In the genomic region with DNA sequence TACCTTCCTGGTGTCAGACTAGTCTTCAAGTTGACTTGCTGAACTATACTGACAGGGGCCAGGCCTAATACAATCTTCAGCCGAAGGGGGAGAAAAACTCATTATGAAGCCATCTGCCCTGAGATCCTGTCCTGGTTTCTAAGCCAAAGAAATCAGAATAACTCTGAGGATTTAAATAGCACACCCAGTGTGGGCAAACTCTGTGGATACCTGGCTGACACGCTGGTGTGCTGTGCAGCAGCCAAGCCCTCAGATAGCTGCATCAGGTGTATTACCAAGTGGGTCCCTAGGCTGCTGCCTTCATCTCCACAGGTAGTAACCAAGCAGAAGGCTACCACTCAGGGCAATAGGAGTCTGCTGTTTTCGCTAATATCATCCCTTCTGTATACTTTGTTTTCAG, we compare ENCODE assay signal across 25 mouse cellular contexts. TPM values are rescaled to one million over a fixed set of nuclear protein-coding genes. Genes with fewer than 3 reads are reported as not detected.
DNase-seq lines count a peak whose midpoint lies in the region; ATAC-seq and TF ChIP-seq lines count a peak whose summit lies in the region.
"Had no signal": no experiment of that assay in that cellular context is flagged by ENCODE, and none has a peak within 500 bp of the region (broad histone marks: within the 10 kb centered on the region; RNA-seq: fewer than 3 reads in every experiment).

No protein-coding gene starts in this region.

- H3K4me1 ChIP-seq in midbrain, postnatal 0 days (ENCODE audit: insufficient read depth, low read length): no peaks in the 10 kb centered on the region
- H3K4me1 ChIP-seq in midbrain, embryonic 15.5 days: no peaks in the 10 kb centered on the region
- H3K4me1 ChIP-seq: forebrain, embryonic 15.5 days; hindbrain, embryonic 15.5 days had no signal

- 73% methylated on average over 3 of the region's 3 CpGs for WGBS in midbrain, postnatal 0 days
- WGBS in midbrain, embryonic 15.5 days: 79% methylated on average over 3 of the region's 3 CpGs

- H3K9me3 ChIP-seq in midbrain, postnatal 0 days (ENCODE audit: low read length): no peaks in the 10 kb centered on the region
- no peaks in the 10 kb centered on the region for H3K9me3 ChIP-seq in midbrain, embryonic 15.5 days
- H3K9me3 ChIP-seq: embryonic facial prominence, embryonic 12.5 days; forebrain, embryonic 15.5 days; heart, embryonic 15.5 days; hindbrain, embryonic 15.5 days had no signal

- ATAC-seq in midbrain, postnatal 0 days (ENCODE audit: low FRiP score): no peak
- no peak for ATAC-seq in midbrain, embryonic 15.5 days (replicated peaks)
- ATAC-seq: forebrain, embryonic 15.5 days; inflammation-experienced regulatory T-cells, adult 6 months; intestine, postnatal 0 days had no signal

- no peak overlapping the region for H3K9ac ChIP-seq in midbrain, postnatal 0 days (replicated peaks; ENCODE audit: low read length, poor library complexity, severe bottlenecking)
- H3K9ac ChIP-seq in midbrain, embryonic 15.5 days: no peak overlapping the region
- H3K9ac ChIP-seq: embryonic facial prominence, embryonic 12.5 days; forebrain, embryonic 15.5 days; heart, embryonic 15.5 days; hindbrain, embryonic 15.5 days had no signal

- no peak overlapping the region for H3K27ac ChIP-seq in midbrain, postnatal 0 days (ENCODE audit: low read depth, low read length)
- no peak overlapping the region for H3K27ac ChIP-seq in midbrain, embryonic 15.5 days
- H3K27ac ChIP-seq: embryonic facial prominence, embryonic 12.5 days; forebrain, embryonic 15.5 days; heart, embryonic 15.5 days; hindbrain, embryonic 15.5 days had no signal

- no peaks in the 10 kb centered on the region for H3K36me3 ChIP-seq in midbrain, postnatal 0 days (ENCODE audit: insufficient read depth, low read length)
- no peaks in the 10 kb centered on the region for H3K36me3 ChIP-seq in midbrain, embryonic 15.5 days (replicated peaks)
- H3K36me3 ChIP-seq: embryonic facial prominence, embryonic 12.5 days; forebrain, embryonic 15.5 days; heart, embryonic 15.5 days; hindbrain, embryonic 15.5 days had no signal

- DNase-seq in midbrain, postnatal 0 days (ENCODE audit: low spot score): peak; percentile 19
- peak; percentile 54 to 64 for DNase-seq in cerebellum, adult 18-20 months
- peak; percentile 82 for DNase-seq in cerebellum, adult 9-11 months
- peak; percentile 47 to 63 for DNase-seq in cerebellum, postnatal 36 days
- no peak for DNase-seq in ovary, postnatal 36 days (ENCODE audit: low spot score)
- DNase-seq in urinary bladder, adult 18-20 months (ENCODE audit: low spot score in 2 of 2): no peak
- no peak for DNase-seq in gastrocnemius, adult 8-10 months (ENCODE audit: low spot score in 2 of 2)
- DNase-seq: adrenal gland, adult 2 months; adrenal gland, postnatal 25 days; gastrocnemius, postnatal 10 days; heart, adult 18-20 months; heart, postnatal 14 days had no signal

- no peak overlapping the region for H3K4me2 ChIP-seq in midbrain, postnatal 0 days (ENCODE audit: low read depth, low read length, poor library complexity, severe bottlenecking)
- H3K4me2 ChIP-seq in midbrain, embryonic 15.5 days: no peak overlapping the region
- H3K4me2 ChIP-seq: embryonic facial prominence, embryonic 12.5 days; forebrain, embryonic 15.5 days; heart, embryonic 11.5 days; heart, embryonic 15.5 days; hindbrain, embryonic 15.5 days had no signal

- H3K27me3 ChIP-seq in midbrain, postnatal 0 days (ENCODE audit: insufficient read depth, low read length): no peaks in the 10 kb centered on the region
- H3K27me3 ChIP-seq in midbrain, embryonic 15.5 days (replicated peaks): no peaks in the 10 kb centered on the region
- H3K27me3 ChIP-seq: embryonic facial prominence, embryonic 12.5 days; forebrain, embryonic 15.5 days; heart, embryonic 15.5 days; hindbrain, embryonic 15.5 days had no signal

- TF ChIP-seq CTCF in midbrain, postnatal 0 days (IDR thresholded peaks at IDR 0.05): no peak

- H3K4me3 ChIP-seq in midbrain, postnatal 0 days (ENCODE audit: low read depth, low read length): no peak overlapping the region
- no peak overlapping the region for H3K4me3 ChIP-seq in midbrain, embryonic 15.5 days
- H3K4me3 ChIP-seq: embryonic facial prominence, embryonic 12.5 days; forebrain, embryonic 15.5 days; heart, embryonic 15.5 days; hindbrain, embryonic 15.5 days had no signal

RNA-seq across cellular contexts. Expression of gene Lmntd1, which starts 1.5 kb away (rescaled TPM):
- 2.0 and 2.3 TPM in 2 replicates for total RNA-seq in midbrain, postnatal 0 days (2014; rRNA removed)
- polyA plus RNA-seq in midbrain, postnatal 0 days (2015; fragmentation: Nextera tagmentation; extraction: Ambion mirVana): 1.5 and 2.7 TPM in 2 replicates
- 1.7 and 1.8 TPM in 2 replicates for polyA plus RNA-seq in midbrain, embryonic 15.5 days (2015; fragmentation: Nextera tagmentation; extraction: Ambion mirVana)
- under 1 TPM in 1 of 4 experiments, not detected in 3; 0.15 TPM for total RNA-seq in gastrocnemius, adult 8-10 months (2022)
- total RNA-seq: common myeloid progenitor, adult 5-6 weeks; ES-E14 had no signal
- polyA plus RNA-seq: hindbrain, embryonic 11.5 days; inflammation-experienced regulatory T-cells, adult 6 months had no signal

RNA-seq across cellular contexts. Expression of gene Tuba3b, which starts 2.9 kb away (rescaled TPM):
- 0.44 TPM in 1 of 2 replicates, not detected in the other for total RNA-seq in midbrain, postnatal 0 days (2014; rRNA removed)
- 0.11 TPM in 1 of 2 replicates, not detected in the other for polyA plus RNA-seq in midbrain, postnatal 0 days (2015; fragmentation: Nextera tagmentation; extraction: Ambion mirVana)
- polyA plus RNA-seq in midbrain, embryonic 15.5 days (2015; fragmentation: Nextera tagmentation; extraction: Ambion mirVana): not detected in 2 replicates
- total RNA-seq in gastrocnemius, adult 8-10 months (2022): not detected
- total RNA-seq: adrenal gland, adult 2 months; adrenal gland, postnatal 25 days; common myeloid progenitor, adult 5-6 weeks; gastrocnemius, postnatal 10 days; gastrocnemius, postnatal 4 days had no signal
- polyA plus RNA-seq: adrenal gland, adult 2 months; embryonic facial prominence, embryonic 12.5 days; forebrain, embryonic 11.5 days; forebrain, embryonic 15.5 days; heart, embryonic 11.5 days; hindbrain, embryonic 11.5 days; hindbrain, embryonic 15.5 days; inflammation-experienced regulatory T-cells, adult 6 months; intestine, postnatal 0 days had no signal

Comparison
In these comparisons a context has a peak if more than half of its experiments do, and no peak if none do; other contexts are left out.
1. DNase-seq: peak in midbrain, postnatal 0 days (single experiment), cerebellum, adult 18-20 months (2 of 2), cerebellum, adult 9-11 months (single experiment) and cerebellum, postnatal 36 days (2 of 2); none in ovary, postnatal 36 days (single experiment), urinary bladder, adult 18-20 months (0 of 2) and gastrocnemius, adult 8-10 months (0 of 2).